ENCODE assay signal across 1 mouse cellular context in genomic region chr19:3282572-3283467, GRCm38 (mm10).
TF ChIP-seq lines count a peak whose summit lies in the region.

TSS of gene Mrpl21 (plus strand) at chr19:3282901.
TSS of gene Ighmbp2 (minus strand) at chr19:3283017.

TF ChIP-seq in CH12.LX, 34 proteins besides CTCF, POLR2A, EP300 and RAD21 (continued from another document):
- TF ChIP-seq RCOR1 (conservative IDR thresholded peaks at IDR 0.05; ENCODE audit: low read depth, low read length), result peak; percentile 86; the same call in 1 of the 2 replicates
- no peak for TF ChIP-seq PAX5 (IDR thresholded peaks at IDR 0.05; ENCODE audit: low read length)
- TF ChIP-seq MEF2A (IDR thresholded peaks at IDR 0.05; ENCODE audit: borderline replicate concordance, low read depth, low read length), result peak; percentile 71
- TF ChIP-seq HCFC1 (IDR thresholded peaks at IDR 0.05; ENCODE audit: low read depth, low read length), result peak; percentile 98
- no peak for TF ChIP-seq ZNF384 (IDR thresholded peaks at IDR 0.05; ENCODE audit: low read depth, low read length)
- peak; percentile 83 for TF ChIP-seq MXI1 (IDR thresholded peaks at IDR 0.05; ENCODE audit: low read depth, low read length)
- TF ChIP-seq SIN3A (IDR thresholded peaks at IDR 0.05; ENCODE audit: low read length), result peak; percentile 91
- no peak for TF ChIP-seq ZC3H11A (IDR thresholded peaks at IDR 0.05; ENCODE audit: low read depth, low read length)
- TF ChIP-seq NRF1 (IDR thresholded peaks at IDR 0.05; ENCODE audit: low read depth, low read length), result peak; percentile 60
- TF ChIP-seq E2F4 (IDR thresholded peaks at IDR 0.05; ENCODE audit: insufficient replicate concordance, low read depth, low read length), result peak; percentile 66; the same call in 1 of the 2 replicates
- peak; percentile 80; the same call in 1 of the 2 replicates for TF ChIP-seq POLR2AphosphoS2 (IDR thresholded peaks at IDR 0.05; ENCODE audit: low read depth, low read length)
- TF ChIP-seq MAFK (IDR thresholded peaks at IDR 0.05; ENCODE audit: insufficient replicate concordance, low read length), result no peak
- 0 out of 2 replicates have a peak, but pooled peaks have one; percentile 40 for TF ChIP-seq MAZ (IDR thresholded peaks at IDR 0.05; ENCODE audit: low read depth, low read length)
- no peak for TF ChIP-seq ZKSCAN1 (IDR thresholded peaks at IDR 0.05; ENCODE audit: borderline replicate concordance, low read depth, low read length)
- TF ChIP-seq TBP (conservative IDR thresholded peaks at IDR 0.05; ENCODE audit: low read depth, low read length), result peak; percentile 91
- peak; percentile 53; the same call in 1 of the 2 replicates for TF ChIP-seq GABPA (IDR thresholded peaks at IDR 0.05; ENCODE audit: insufficient replicate concordance, low read depth, low read length)
- peak; percentile 65; the same call in 1 of the 2 replicates for TF ChIP-seq MYC (IDR thresholded peaks at IDR 0.05; ENCODE audit: low read depth, low read length)
- TF ChIP-seq CHD2 (IDR thresholded peaks at IDR 0.05; ENCODE audit: low read length), result peak; percentile 41; the same call in 1 of the 2 replicates
- TF ChIP-seq KAT2A (IDR thresholded peaks at IDR 0.05; ENCODE audit: insufficient replicate concordance, low read length), result peak; percentile 94
